Mouse (Mus musculus) ovary, postnatal 10 days (tissue): ENCODE measurements around the gene Opcml.

ENCODE experiments used
- DNase-seq: peaks from one replicate; pipeline ENCODE4 v3.0.0; 2022; ENCODE audit warnings: low spot score

Gene Opcml

DNA sequence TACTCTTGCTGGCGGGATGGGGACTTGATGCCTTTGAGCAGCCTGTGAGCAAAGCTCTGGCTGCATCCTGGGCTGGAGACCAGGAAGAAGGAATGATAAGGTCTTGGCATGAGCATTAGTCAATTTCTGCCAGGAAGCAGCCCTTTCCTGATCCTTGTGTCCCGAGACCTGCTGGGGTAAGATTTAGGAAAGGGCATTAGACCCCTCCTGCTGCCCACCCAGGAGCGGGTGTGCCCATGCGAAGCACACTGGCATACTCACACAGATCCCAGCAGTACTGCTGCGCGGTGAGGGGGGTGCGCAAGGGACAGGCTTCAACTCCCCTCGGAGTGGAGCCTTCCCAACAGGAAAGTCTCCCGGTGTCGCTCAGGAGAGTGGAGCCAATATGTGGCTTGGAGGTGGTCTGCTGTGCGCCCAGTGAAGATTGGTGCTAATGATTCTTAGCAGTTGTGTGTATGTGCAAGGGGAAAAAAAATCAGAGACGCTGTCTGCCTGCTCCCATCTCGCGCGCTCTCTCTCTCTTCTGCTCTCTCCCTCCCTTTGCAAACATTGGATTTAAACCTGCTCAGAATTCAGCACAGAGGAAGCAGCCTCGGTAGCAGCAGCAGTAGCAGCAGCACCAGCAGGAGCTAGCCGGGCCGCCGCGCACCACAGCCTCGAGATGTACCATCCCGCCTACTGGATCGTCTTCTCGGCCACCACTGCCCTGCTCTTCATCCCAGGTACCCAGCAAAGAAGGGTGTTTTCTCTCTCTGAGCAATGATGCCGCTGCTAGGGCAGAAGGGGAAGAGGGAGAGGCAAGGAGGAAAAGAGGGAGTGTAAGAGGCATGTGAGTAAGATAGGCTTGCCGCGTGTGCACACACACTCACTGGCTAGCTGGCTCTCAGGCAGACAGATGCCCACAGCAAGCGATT is at the start of gene Opcml:
Opcml (plus strand) TSS at position 51 of the 914 bp plus-strand sequence.
- DNase-seq: no peak

GRCm38 (mm10) chr9:27758709-27759108 is 31.9 kb upstream of the Opcml start:
- no peak for DNase-seq

- DNase-seq: no peak
Observed at GRCm38 (mm10) chr9:27761196-27761595, 29.4 kb upstream of the Opcml start.

GRCm38 (mm10) chr9:27766446-27766845 is 24.1 kb upstream of the Opcml start:
- DNase-seq: no peak

DNA sequence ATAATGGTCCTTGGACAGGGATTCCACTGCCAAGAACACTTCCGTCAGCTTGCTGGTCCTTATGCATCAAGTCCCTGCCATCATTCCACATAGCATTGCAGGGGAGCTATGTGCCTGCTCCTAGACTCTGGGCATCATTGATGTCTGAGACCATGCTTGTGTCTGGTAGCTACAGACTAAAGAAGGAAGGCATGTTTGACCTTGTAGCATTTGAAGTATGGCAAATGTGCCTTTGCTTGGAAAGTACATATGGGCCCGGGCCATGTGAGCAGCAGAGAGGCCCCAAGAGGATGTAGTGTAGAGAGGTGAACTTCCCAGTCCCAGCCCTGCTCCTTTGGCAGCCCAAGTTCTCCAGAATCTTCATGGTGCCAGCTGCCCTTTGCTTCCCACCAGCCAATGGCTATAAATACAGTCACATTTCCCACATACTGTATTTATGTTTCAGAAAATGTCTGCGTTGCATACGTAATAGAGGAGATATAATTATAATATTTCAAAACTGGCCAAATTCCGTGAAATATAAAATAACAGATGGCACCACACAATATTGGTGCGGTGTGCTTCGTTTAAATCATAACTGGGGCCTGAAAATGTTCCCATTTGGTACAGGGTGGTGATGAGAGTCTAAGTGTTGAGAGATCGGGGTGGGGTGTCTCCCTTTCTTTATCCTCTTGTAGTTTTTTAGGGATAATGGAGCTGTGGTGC is 23.2 kb upstream of the Opcml start:
- DNase-seq: no peak

- DNase-seq: no peak
Observed at GRCm38 (mm10) chr9:27768788-27769187, 21.8 kb upstream of the Opcml start.

DNA sequence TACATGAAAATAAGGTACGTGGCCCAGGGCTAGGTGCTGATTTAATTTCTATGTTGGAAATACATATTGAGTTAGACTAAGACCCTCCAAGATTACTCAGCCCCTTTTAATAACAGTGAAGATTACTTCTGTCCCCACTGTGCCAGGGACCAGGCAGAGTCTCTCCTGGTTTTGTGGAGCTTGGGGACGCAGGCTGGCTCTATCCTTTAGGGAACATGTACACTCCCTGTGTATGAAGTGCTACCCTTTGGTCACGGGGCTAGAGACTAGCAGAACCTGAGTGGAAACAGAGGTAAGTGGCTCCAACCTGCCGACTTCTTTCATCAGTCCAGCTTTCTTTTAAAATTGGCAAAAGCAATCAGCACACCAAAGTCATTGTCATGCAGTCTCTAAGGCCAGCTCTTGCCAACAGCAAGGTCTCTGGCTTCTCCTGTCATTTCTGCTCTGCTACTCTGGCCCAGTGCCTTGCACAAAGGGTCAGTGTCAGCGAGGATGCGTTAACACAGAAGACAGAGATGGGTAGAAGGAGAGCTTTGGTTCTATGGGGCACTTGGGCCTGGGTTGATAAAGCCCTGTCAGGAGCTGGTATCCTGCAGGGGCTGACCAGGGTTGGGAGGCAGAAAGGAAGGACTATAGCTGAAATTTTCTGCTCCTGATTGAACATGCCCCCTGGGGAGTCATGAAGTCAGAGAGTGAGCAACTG is 9.1 kb upstream of the Opcml start:
- DNase-seq: no peak

GRCm38 (mm10) chr9:27781994-27782337 is 8.6 kb upstream of the Opcml start:
- DNase-seq: no peak

- no peak for DNase-seq
Observed at GRCm38 (mm10) chr9:27791639-27791966, 1.0 kb downstream of the Opcml start.

DNA sequence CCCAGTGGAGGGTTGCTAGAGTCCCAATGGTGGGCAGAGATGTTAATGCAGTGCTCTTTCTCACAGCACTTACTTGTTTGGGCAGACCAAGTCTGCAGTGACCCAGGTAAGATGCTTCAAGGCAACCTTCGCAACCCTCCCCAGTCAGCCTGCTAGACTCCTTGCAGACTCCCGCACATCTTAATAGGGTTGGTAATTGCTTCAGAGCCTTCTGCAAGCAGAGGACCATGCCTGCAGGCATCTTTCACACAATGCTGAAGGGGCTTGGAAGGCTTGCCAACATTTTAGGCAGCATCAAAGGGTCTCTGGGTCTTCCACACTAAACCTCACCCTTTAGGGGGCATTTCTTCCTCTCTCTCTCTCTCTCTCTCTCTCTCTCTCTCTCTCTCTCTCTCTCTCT is 1.7 kb downstream of the Opcml start:
- no peak for DNase-seq

- no peak for DNase-seq
Observed at GRCm38 (mm10) chr9:27792994-27793393, 2.4 kb downstream of the Opcml start.

DNA sequence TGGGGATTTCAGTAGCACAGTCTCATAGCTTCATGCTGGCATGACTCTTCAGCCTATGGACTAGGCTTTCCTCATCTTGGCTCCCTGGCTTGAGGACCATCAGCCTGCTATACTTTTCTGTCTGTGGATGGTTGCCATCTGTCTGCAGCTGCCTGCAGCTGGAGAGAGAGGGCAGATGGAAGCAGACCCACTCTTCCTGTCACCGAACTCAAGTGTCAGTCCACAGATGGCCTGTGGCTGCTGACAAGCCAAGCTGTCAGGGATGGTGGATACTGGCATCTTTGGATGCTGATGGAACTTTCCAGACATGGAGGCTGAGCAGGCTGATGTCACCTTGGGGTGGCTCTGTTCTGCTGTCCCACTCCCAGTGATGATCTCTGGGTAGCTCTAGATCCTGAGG is 6.0 kb downstream of the Opcml start:
- DNase-seq: no peak

DNA sequence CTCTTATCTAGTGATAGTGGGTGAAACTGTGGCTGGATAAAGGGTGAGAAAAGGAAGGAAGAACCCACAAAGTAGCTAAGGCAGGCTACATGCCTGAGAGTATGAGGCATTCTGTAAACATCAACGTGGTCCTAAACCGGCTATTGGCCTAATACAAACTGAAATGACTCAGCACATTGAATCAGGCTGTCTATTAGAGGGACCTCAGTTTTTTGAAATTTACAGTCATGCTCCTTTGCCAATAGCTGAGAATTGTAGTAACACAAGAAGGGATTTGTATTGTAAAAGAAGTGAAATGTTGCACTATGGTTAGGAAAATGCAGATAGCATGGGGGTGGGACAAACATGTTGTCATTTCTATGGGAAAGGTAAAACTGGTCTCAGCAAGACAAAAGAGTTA is 10.4 kb downstream of the Opcml start:
- no peak for DNase-seq

GRCm38 (mm10) chr9:27801807-27802206 is 11.2 kb downstream of the Opcml start:
- no peak for DNase-seq

DNA sequence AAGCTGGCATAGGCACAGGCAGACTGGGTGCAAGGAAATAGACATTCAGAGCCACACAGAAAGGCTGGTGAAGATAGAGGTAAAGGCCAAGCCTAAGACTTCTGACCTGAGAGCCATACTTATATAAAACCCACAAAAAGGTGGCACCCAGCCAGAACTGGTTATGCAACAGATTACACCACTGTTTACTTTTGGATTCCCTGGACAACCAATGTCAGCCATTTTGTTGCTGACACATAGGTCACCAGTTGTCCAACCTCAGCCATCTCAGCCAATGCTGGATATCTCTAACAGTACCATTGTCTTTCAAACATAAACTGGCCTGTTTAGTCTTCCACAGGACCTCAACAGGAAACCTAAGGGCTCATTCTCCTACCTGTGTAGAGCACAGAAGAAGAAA is 11.8 kb downstream of the Opcml start:
- DNase-seq: no peak

DNA sequence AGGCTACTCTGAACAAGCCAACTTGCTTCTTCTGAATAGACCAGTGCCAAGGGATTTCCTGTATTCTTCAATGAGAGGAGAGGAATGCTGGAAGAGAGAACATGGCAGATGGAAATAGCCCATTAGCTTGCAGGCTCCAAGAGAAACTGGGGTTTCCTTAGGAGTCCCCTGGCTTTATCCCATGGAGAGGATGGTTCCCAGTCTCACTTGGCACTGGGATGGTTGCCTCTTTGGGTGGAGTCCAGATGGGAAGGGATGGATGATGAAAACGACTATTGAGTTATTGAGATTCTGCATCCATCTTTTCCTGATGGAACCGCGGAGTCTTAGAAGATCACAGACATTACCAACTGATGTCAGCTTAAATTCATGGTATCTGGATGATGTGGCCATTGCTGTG is 13.9 kb downstream of the Opcml start:
- no peak for DNase-seq

DNA sequence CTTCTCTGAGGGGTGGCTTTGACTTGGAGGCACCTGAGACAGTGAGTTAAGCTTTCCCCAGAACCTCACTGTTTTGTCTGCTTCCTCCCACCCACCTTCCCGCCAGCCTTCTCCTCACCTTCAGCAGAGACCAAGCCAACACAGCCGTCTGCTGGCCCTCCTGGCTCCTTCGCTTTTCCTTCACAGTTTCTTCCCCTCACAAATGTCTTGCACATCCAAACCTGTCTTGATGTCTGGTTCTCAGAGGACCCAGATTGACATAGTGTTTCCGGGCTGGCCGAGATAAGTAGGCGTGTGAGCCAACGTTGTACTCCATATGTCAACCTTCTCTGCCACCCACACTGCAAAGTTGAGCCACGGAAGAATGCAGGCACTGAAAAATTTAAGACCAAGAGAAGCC is 19.2 kb downstream of the Opcml start:
- no peak for DNase-seq

DNA sequence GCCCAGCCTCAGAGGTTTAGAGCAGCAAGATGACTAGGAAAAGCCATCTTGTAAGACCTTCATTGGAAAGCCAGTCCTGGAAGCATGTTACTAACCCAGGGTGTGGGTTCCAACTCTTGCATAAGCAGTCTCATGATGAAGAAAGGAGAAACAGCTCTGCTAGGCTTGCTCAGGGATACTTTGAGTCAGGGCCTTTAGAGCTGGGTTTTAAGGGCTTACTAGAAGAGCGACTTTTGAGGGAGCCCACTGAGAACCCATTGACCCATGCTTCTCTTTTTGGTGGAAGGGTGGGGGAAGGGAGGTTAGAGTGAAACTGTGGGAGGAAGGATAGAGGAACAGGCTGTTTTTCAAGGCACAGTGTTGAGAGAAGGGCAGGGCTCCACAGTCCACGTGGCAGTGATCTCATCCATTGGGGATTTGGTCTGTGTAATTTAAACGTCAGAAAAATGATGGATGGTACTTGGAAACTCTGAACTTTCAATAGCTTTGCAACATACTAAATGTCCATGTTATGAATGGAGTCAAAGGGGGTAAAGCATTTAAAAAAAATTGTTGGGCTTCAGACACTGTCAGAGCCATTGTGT is 22.7 kb downstream of the Opcml start:
- no peak for DNase-seq

DNA sequence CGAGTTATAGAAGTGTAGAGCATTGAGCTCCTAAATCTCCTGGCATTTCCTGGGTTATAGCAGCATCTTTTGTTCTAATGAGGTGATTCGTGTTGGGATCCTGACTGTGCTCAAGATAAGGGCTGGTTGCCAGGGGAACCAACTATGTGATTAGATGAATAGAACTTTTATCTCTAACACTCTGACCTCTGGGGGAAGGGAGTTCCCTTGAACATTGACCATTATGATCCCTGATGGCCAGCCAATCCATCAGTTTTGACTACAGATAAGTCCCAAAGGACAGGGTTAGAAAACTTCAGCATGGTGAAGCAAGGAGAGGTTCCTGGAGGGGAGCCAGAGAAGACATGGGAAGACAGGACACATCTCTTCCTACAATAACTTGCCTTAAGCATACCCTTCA is 23.6 kb downstream of the Opcml start:
- no peak for DNase-seq

- no peak for DNase-seq
Observed at GRCm38 (mm10) chr9:27821197-27821596, 30.6 kb downstream of the Opcml start.

- no peak for DNase-seq
Observed at GRCm38 (mm10) chr9:27822681-27823080, 32.1 kb downstream of the Opcml start.

DNA sequence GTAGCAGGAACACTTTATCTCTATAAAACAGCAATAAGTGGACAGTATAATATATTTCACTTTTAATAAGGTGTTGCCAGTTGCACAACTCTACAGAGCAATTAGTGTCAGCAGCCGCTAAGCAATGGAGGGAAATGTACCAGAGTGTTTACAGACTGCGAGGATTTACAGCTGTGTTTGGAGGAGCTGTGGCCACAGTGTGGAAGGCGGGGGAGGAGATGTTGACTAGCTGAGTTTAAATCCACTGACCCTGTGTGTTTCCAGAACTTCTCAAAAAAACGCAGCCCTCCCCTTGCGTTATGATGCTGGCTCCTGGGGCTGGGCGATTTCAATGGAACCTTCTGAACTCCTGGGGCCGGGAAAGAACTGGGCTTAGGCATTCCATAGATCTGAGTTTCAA is 33.8 kb downstream of the Opcml start:
- no peak for DNase-seq

DNA sequence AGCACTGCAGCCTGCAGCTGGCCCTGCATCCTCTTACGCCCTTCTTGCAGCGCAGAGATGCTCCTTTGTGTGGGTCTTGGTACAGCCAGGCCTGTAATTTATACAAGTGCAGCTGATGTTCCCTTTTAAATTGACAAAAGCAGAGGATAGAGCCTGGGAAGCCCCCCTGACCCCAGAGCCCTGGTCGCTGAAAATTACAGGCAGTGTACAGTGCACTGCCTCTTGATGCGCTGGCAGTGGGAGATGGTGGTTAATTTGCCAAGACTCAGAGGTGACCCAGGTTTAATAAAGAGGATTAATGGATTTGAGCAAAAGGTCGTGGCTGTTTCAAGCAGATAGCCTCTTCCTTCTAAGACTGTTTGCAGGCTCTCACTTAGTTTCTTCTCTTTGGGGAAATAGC is 39.9 kb downstream of the Opcml start:
- DNase-seq: no peak
